Mouse (Mus musculus) heart, adult 2 months (tissue): Measurements from ENCODE around the gene Kxd1. TPM values are rescaled to one million over a fixed set of nuclear protein-coding genes. Genes with fewer than 3 reads are reported as not detected.

Source experiments
- DNase-seq, 2 experiments: peaks; one replicate each; pipeline ENCODE4 v3.0.0; 2021
- H3K27ac ChIP-seq: fragments of 200-600 bp; 2 replicates; pipeline ENCODE4 v1.8.1; 2022
- H3K27me3 ChIP-seq: fragments of 200-500 bp; 2 replicates; pipeline ENCODE4 v1.6.1; 2012; ENCODE audit warnings: mild to moderate bottlenecking, low read length, inconsistent platforms, mixed read lengths; ENCODE audit not compliant: control insufficient read depth, insufficient read depth
- H3K36me3 ChIP-seq: fragments of 200-500 bp; 2 replicates; pipeline ENCODE4 v1.6.1; 2012; ENCODE audit warnings: low read length, inconsistent platforms; ENCODE audit not compliant: control insufficient read depth, insufficient read depth
- H3K4me1 ChIP-seq: fragments of 200-500 bp; 2 replicates; pipeline ENCODE4 v1.6.1; 2011; ENCODE audit warnings: low read length; ENCODE audit not compliant: control insufficient read depth, insufficient read depth
- H3K4me3 ChIP-seq: fragments of 200-600 bp; 2 replicates; pipeline ENCODE4 v1.8.1; 2022
- H3K79me2 ChIP-seq: fragments of 200-500 bp; replicated peaks from 2 replicates; pipeline ENCODE4 v1.6.1; 2012; ENCODE audit warnings: mild to moderate bottlenecking, inconsistent platforms, low read length, moderate library complexity, mixed read lengths; ENCODE audit not compliant: control insufficient read depth, insufficient read depth
- H3K9ac ChIP-seq: fragments of 200-500 bp; 2 replicates; pipeline ENCODE4 v1.6.1; 2012; ENCODE audit warnings: low read depth, mild to moderate bottlenecking, control low read depth, inconsistent platforms, low read length, mixed read lengths
- CTCF ChIP-seq: fragments of 200-600 bp; IDR thresholded peaks from 2 replicates; pipeline ENCODE4 v1.8.1; 2022; ENCODE audit warnings: antibody characterized with exemption, mild to moderate bottlenecking, moderate library complexity
- EP300 ChIP-seq: fragments of 200-500 bp; IDR thresholded peaks from 2 replicates; pipeline ENCODE4 v1.6.1; 2011; ENCODE audit warnings: low read depth, low read length, control low read depth; ENCODE audit not compliant: insufficient read depth
- POLR2A ChIP-seq: fragments of 200-500 bp; IDR thresholded peaks from 2 replicates; pipeline ENCODE4 v1.6.1; 2011; ENCODE audit warnings: mild to moderate bottlenecking, low read depth, low read length, control low read depth; ENCODE audit not compliant: insufficient read depth
- WGBS: fragments of 180-500 bp; shearing (Covaris S2); methylation state at CpG from one replicate; pipeline ENCODE4 v1.1.7; 2018; 5-methylcytosine and 5-hydroxymethylcytosine counted together
- intact Hi-C: fragments of 180-260 bp; cut with DNase I; formaldehyde crosslinking; loops from one replicate; pipeline ENCODE4 v1.15.1; 2025
- long read RNA-seq: library from polyadenylated mRNA; stranded (forward); transcript quantifications from one replicate; pipeline ENCODE4 v2.0.0, GENCODE M21; 2021
- polyA plus RNA-seq: library from polyadenylated mRNA; depleted of rRNA; stranded (reverse); fragments of >200 nt; gene quantifications from 2 replicates; pipeline ENCODE4 v1.2.3, GENCODE M21; 2012; rRNA removed
- total RNA-seq, 2 experiments: library from RNA; stranded (reverse); gene quantifications; 2 replicates each; pipeline ENCODE4 v1.2.3; 2021

The Kxd1 gene
- total RNA-seq (10 to 100 TPM; 80.4 to 99.4 TPM), polyA plus RNA-seq (111 and 121 TPM in 2 replicates)
- long read RNA-seq, transcript Kxd1-201 (5 exons, 1,216 nt), result major isoform, 60 of 76 reads
- long read RNA-seq, partial matches to known transcripts, result 4 of 76 reads
- long read RNA-seq, other reads (novel, unspliced or antisense), result 12 of 76 reads

DNA sequence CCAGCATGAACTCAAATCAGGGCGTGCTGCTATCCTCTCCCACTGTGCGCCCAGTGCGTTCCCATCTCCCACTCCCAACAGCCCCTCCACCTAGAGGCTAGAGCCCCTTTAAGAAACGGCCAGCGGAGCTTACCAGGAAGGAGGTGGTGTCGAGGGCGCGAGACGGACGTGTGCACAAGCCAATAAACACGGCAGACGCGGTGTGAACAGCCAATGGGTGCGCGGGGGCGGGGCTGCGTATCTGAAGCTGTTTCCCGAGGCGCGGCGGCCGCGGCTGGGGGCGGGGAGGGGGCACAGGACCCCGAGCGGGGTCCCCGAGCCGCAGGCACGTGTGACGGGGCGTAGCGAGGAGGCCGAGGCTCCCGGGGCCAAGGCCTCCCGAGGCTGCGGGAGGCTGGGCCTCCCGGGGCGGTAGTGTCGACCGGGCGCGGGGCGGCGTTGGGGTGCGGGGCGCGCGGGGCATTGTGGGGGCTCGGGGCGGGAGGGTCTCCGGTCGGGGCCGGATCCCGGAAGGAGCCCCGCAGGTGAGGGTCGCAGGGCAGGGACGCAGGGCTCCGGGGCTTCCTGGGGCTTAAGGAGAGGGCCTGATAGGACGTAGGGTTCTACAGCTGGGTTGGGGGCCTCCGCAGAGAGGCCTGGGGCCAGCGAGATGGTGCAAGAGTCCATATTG, at the start of gene Kxd1, which contains the start of gene Fkbp8:
Gene Kxd1 (minus strand): TSS at position 445 of the 670 bp plus-strand sequence.
Gene Fkbp8 (plus strand): TSS at position 213 of the 670 bp plus-strand sequence.
- DNase-seq, result peak; percentile 98 to 100
- Histone ChIP-seq H3K36me3 (no peaks in the 10 kb centered on the region), H3K27ac (peak within 1 kb of the TSS; percentile 96), H3K27me3 (no peaks in the 10 kb centered on the region), H3K79me2 (peaks cover 1% of the 10 kb centered on the region; the same call in 1 of the 2 replicates), H3K4me3 (peak within 1 kb of the TSS; percentile 97), H3K9ac (peak within 1 kb of the TSS; percentile 94), H3K4me1 (peaks cover 4% of the 10 kb centered on the region)
- TF ChIP-seq CTCF (peak; percentile 30), EP300 (0 out of 2 replicates have a peak, but pooled peaks have one; percentile 26), POLR2A (peak; percentile 76)
- under 1% methylated on average over 61 of the region's 61 CpGs for WGBS
- intact Hi-C loops, result loop anchor here (10.0 kb wide), 1 partner anchor 247 kb away; the partner anchor contains the start of gene Pik3r2

GRCm38 (mm10) chr8:70577207-70577606, 49.5 kb upstream of the Kxd1 start:
- WGBS, result 95% methylated on average over 3 of the region's 3 CpGs
- no peaks in the 10 kb centered on the region; the same call in 1 of the 2 replicates for H3K79me2 ChIP-seq

DNA sequence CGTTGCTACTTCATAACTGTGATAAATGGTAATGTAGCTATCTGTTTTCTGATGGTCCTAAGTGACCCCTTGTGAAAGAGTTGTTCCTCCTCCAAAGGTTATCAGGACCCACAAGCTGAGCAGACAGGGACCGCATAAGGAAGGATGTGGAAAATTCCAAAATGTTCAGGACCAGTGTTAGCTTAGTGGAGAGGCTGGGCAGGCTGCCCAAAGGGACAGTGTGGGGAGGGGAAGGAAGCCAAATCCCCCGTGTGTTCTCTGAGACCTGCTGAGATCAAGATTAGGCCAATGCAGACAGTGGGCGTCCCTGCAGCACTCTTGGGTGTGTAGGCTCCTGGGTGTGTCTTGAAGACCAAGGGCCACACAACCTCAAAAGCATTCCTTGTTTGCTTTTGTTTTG, 47.2 kb upstream of the Kxd1 start:
- H3K27me3 ChIP-seq, result no peaks in the 10 kb centered on the region
- H3K27ac ChIP-seq, result peak overlapping the region; percentile 73
- TF ChIP-seq EP300 (peak; percentile 68), POLR2A (0 out of 2 replicates have a peak, but pooled peaks have one; percentile 18), CTCF (no peak)
- no peaks in the 10 kb centered on the region for H3K36me3 ChIP-seq
- no peak overlapping the region for H3K9ac ChIP-seq
- no peak overlapping the region for H3K4me3 ChIP-seq
- peak; percentile 78 to 82 for DNase-seq
- H3K4me1 ChIP-seq, result peaks cover 24% of the 10 kb centered on the region
- intact Hi-C loops, result loop anchor here (5.0 kb wide), 1 partner anchor 822 kb away; the partner anchor contains the start of genes Babam1 and Ushbp1
- no peaks in the 10 kb centered on the region; the same call in 1 of the 2 replicates for H3K79me2 ChIP-seq
- WGBS, result 22% methylated on average over 4 of the region's 4 CpGs

More at GRCm38 (mm10) chr8:70577207-70577606, 49.5 kb upstream of the Kxd1 start:
- DNase-seq, result no peak
- intact Hi-C loops, result no loop called here
- H3K4me1 ChIP-seq, result peaks cover 14% of the 10 kb centered on the region
- no peak overlapping the region for H3K9ac ChIP-seq
- TF ChIP-seq CTCF (no peak), EP300 (no peak), POLR2A (no peak)
- H3K36me3 ChIP-seq, result no peaks in the 10 kb centered on the region
- no peak overlapping the region for H3K4me3 ChIP-seq
- H3K27me3 ChIP-seq, result no peaks in the 10 kb centered on the region
- H3K27ac ChIP-seq, result no peak overlapping the region

DNA sequence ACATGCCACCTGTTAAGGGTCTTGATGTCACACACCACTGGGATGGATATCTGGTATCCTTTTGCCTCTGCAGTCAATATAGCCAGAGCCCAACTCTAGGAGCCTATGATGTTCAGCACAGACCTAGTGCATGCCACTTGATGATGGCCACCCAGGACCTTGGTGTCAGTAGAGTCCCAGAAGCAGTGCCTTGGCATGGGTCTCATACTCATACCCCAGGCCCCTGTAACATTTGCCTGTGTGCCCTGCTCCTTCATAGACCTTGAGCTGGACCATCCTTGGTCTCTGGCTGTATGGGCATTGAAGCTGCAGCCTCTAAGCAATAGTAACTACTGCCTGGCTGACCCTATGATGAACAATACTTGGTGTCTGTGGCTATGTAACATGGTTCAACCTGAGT, 46.5 kb upstream of the Kxd1 start:
- Histone ChIP-seq H3K9ac (no peak overlapping the region), H3K79me2 (peaks cover 4% of the 10 kb centered on the region; the same call in 1 of the 2 replicates), H3K27ac (peak overlapping the region; percentile 36), H3K4me3 (no peak overlapping the region), H3K27me3 (no peaks in the 10 kb centered on the region), H3K4me1 (peaks cover 27% of the 10 kb centered on the region), H3K36me3 (no peaks in the 10 kb centered on the region)
- intact Hi-C loops, result loop anchor here (5.0 kb wide), 1 partner anchor 823 kb away; the partner anchor contains the start of genes Babam1 and Ushbp1
- DNase-seq, result no peak
- TF ChIP-seq POLR2A (no peak), EP300 (no peak), CTCF (no peak)

DNA sequence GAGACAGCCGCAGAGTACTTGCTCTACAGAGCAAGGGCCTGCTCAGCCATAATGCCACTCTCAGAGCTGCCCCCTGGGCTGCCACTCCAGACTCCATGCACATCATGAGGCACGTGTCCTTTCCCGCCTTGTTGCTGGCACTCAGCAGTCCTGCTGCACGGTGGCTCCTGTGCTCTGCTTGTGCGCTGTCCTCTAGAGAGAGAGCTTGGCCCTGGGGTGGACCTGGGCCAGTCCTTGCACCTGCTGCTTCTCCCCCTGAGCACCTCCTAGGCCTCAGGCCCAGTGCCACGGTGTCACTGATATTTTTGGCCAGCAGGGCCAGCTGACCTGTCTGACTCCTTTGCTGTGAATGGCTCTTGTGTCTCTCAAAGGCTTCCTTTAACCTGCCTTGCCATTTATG, 43.2 kb upstream of the Kxd1 start:
- Histone ChIP-seq H3K27ac (peak overlapping the region; percentile 72), H3K27me3 (no peaks in the 10 kb centered on the region), H3K36me3 (no peaks in the 10 kb centered on the region), H3K9ac (no peak overlapping the region), H3K4me3 (no peak overlapping the region), H3K4me1 (peaks cover 34% of the 10 kb centered on the region), H3K79me2 (peaks cover 7% of the 10 kb centered on the region)
- intact Hi-C loops, result loop anchor here (5.0 kb wide), 1 partner anchor 826 kb away; the partner anchor contains the start of genes Babam1 and Ushbp1
- WGBS, result 47% methylated on average over 6 of the region's 6 CpGs
- peak; percentile 87 for TF ChIP-seq EP300
- TF ChIP-seq POLR2A, result no peak
- peak; percentile 38 for TF ChIP-seq CTCF
- peak; percentile 61 to 84 for DNase-seq
